Mouse (Mus musculus): Measurements from ENCODE around the gene Ldb2. TPM values are rescaled to one million over a fixed set of nuclear protein-coding genes. Genes with fewer than 3 reads are reported as not detected.

Gene Ldb2
- total RNA-seq, 2 experiments from 2014 or later = not detected

- no peak for ATAC-seq (replicated peaks; ENCODE audit: low FRiP score, low TSS enrichment, poor library complexity, severe bottlenecking)
Observed at GRCm38 (mm10) chr5:44579899-44580459, 219.5 kb downstream of the Ldb2 start.

- ATAC-seq (replicated peaks; ENCODE audit: low FRiP score, low TSS enrichment, poor library complexity, severe bottlenecking) = no peak
Observed at GRCm38 (mm10) chr5:44576682-44577349, 222.7 kb downstream of the Ldb2 start.

DNA sequence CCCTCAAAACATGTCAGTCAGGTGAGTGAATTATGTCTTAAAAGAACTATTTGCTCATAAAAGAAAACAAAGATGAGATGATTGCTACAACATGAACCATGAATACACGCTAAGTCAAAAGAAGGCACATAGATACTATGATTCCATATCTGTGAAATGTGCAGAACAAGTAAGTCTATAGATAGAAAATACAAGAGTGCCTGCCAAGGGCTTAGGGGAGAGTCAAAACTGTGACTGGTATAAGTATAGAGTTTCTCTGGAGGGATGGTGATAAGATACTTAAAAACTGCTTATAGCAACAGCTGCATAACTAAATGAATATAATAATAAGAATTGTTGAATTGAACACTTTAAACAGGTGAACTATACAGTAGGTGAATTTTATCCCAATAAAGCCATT is 224.8 kb downstream of the Ldb2 start:
- ATAC-seq (replicated peaks; ENCODE audit: low FRiP score, low TSS enrichment, poor library complexity, severe bottlenecking) = no peak

GRCm38 (mm10) chr5:44553765-44554352 is 245.6 kb downstream of the Ldb2 start:
- ATAC-seq (replicated peaks; ENCODE audit: low FRiP score, low TSS enrichment, poor library complexity, severe bottlenecking) = no peak

- ATAC-seq (replicated peaks; ENCODE audit: low FRiP score, low TSS enrichment, poor library complexity, severe bottlenecking) = no peak
Observed at GRCm38 (mm10) chr5:44553155-44553554, 246.3 kb downstream of the Ldb2 start.

- no peak for ATAC-seq (replicated peaks; ENCODE audit: low FRiP score, low TSS enrichment, poor library complexity, severe bottlenecking)
Observed at GRCm38 (mm10) chr5:44552121-44552520, 247.4 kb downstream of the Ldb2 start.

GRCm38 (mm10) chr5:44548468-44548867 is 251.0 kb downstream of the Ldb2 start:
- ATAC-seq (replicated peaks; ENCODE audit: low FRiP score, low TSS enrichment, poor library complexity, severe bottlenecking) = no peak

DNA sequence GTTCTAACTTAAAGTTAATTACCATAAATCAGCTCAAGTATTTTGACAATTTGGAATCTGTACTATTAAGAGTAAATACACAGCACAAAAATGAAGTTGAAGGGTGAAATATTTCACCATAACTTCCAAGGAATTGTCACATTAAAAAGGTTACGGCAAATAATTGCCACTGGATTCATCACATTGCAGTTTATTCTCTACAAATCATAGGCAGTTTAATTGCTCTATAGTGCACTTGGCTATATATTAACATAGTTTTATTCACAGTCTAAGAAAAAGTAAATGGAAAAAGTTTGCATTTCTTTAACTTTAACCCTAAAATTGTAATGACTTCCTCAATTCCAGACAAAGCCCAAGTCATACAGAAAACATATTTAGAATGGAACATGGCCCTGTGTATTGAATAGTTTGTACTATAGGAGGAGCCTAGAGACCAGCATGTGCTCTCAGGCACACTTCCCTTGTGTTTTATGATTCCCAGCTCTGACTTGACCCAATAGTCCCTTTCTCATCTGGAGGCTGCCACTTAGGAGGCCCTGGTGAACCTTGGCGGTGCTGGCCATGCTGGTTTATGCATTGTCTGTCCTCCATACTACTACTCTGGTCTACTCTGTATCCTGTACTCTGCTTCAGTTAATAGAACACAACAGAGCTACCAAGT is 255.9 kb downstream of the Ldb2 start:
- no peak for ATAC-seq (replicated peaks; ENCODE audit: low FRiP score, low TSS enrichment, poor library complexity, severe bottlenecking)

- ATAC-seq (replicated peaks; ENCODE audit: low FRiP score, low TSS enrichment, poor library complexity, severe bottlenecking) = no peak
Observed at GRCm38 (mm10) chr5:44541748-44542147, 257.7 kb downstream of the Ldb2 start.

- no peak for ATAC-seq (replicated peaks; ENCODE audit: low FRiP score, low TSS enrichment, poor library complexity, severe bottlenecking)
Observed at GRCm38 (mm10) chr5:44538687-44539086, 260.8 kb downstream of the Ldb2 start.

DNA sequence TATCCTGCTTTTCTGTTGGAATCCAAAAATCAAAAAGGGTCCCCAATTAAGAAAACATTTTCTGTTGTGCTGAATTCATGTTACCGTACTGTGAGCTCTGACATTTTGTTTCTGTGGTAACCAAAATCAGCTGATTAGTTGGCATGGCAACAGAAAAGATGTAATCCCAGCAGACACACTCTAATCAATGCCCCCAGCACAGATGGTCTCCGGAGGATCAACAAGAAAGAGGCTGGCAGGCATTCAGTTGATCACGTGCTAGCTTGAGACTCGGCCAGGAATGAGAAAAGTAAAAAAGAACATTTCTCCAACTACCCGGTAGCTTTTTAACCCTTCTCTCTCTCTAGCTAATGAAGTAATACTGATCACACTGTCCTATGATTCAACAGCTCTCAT is 261.5 kb downstream of the Ldb2 start:
- no peak for ATAC-seq (replicated peaks; ENCODE audit: low FRiP score, low TSS enrichment, poor library complexity, severe bottlenecking)

DNA sequence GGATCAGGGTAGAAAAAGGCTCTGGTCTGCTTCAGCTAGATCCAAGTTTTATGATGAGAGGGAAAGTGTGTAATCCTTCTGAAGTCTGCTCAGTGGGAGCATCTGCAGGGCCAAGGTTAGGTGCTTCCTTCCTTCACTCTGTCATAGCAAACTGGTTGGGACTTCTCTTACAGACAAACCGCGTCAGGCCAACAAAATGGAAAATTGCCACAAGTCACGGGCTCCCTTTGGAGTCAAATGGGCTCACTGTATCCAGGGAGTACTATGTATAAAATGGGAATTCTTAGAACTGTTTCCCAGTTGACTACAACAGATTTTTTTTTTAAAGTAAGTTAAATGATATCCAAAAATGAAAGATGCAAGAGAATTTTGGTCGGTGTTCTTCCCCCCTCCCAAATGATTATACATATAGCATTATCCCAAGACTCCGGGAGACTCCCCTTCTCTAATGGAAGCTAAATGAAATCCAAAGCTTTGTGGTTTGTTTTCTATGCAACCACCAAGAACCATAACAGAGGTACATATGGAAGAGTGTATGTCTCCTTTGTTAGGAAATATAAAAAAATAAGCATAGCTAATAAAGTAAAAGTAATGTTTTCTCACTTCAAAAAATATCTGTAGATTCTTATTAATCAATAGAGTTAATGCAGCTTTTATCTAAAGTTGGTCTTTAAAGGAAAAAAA is 262.0 kb downstream of the Ldb2 start:
- ATAC-seq (replicated peaks; ENCODE audit: low FRiP score, low TSS enrichment, poor library complexity, severe bottlenecking) = no peak

GRCm38 (mm10) chr5:44529466-44529865 is 270.0 kb downstream of the Ldb2 start:
- ATAC-seq (replicated peaks; ENCODE audit: low FRiP score, low TSS enrichment, poor library complexity, severe bottlenecking) = no peak

- no peak for ATAC-seq (replicated peaks; ENCODE audit: low FRiP score, low TSS enrichment, poor library complexity, severe bottlenecking)
Observed at GRCm38 (mm10) chr5:44529001-44529400, 270.5 kb downstream of the Ldb2 start.

- no peak for ATAC-seq (replicated peaks; ENCODE audit: low FRiP score, low TSS enrichment, poor library complexity, severe bottlenecking)
Observed at GRCm38 (mm10) chr5:44505221-44505620, 294.3 kb downstream of the Ldb2 start.

DNA sequence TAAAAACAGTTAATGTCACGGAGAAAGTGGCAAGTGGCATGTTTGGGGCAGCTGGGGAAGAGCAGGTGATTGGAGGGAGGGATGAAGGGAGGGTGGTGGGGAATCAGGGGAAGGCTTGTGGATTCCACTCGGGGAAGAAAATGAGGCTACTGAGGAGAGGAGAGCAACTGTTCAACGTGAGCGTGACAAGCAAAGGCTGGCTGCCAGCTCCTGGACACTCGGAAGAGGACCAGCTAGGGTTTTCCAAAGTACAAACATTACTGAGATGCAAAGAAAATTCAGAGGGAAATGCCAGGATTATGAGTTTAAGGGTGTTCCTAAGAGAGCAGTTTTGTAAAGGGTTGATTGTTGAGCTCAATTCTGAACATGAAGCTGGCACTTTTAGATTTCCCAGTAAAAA is 294.7 kb downstream of the Ldb2 start:
- ATAC-seq (replicated peaks; ENCODE audit: low FRiP score, low TSS enrichment, poor library complexity, severe bottlenecking) = no peak

DNA sequence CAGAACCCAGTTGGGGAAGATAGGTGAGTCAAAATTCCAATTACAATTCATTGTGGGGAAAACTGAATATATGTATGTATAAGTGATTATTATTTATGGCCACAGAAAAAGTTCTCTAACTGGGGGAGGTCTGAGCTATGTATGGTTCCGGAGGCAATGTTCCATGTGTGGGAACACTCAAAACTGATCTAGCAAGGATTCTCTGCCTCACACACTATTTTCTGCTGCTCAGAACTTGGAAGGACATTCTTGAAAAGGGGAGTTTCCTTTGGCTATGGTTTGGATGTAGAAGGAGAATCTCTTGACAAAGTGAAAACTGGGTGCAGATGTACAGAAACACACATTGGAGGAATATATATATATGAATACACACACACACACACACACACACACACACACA is 301.3 kb downstream of the Ldb2 start:
- ATAC-seq (replicated peaks; ENCODE audit: low FRiP score, low TSS enrichment, poor library complexity, severe bottlenecking) = no peak

- no peak for ATAC-seq (replicated peaks; ENCODE audit: low FRiP score, low TSS enrichment, poor library complexity, severe bottlenecking)
Observed at GRCm38 (mm10) chr5:44496854-44497253, 302.6 kb downstream of the Ldb2 start.

DNA sequence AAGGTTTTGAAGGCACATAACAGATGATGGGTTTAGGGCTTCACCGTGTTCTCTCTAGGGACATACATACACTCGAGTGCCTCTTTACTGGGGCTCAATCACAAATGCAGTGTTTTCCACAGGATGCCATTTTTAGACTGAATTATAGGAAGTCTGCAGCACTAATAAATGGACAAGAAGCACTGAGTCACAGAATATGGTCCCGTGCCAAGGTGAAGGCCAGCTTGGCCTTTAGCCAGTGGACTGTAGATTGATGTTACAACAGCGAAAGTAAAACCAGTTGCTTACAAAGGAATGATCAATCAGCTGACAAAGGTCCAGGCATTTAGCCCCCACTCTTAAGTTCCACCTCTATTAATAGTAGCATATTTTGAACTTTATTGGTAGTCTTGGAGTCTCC is 304.4 kb downstream of the Ldb2 start:
- no peak for ATAC-seq (replicated peaks; ENCODE audit: low FRiP score, low TSS enrichment, poor library complexity, severe bottlenecking)

DNA sequence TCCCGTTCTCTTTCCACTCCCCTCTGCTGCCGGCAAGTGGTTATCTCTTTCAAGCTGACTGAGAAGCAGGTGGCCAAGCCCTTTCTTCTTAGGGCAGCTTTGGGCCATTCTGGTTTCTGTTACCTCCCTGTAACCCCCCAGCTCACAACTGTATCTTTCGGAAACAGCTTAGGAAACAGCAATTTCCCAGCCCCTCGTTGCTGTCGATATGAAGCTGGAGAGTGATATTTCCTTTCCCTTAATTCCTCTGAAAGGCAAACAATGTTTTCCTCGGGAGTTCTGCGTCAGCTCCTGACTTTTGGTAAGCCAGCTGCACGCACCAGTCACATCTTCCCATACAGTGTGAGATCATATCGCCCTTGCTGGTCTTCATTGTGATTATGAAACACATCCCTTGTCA is 305.3 kb downstream of the Ldb2 start:
- ATAC-seq (replicated peaks; ENCODE audit: low FRiP score, low TSS enrichment, poor library complexity, severe bottlenecking) = no peak
